Mouse (Mus musculus) R1 (cell line): ENCODE results near the gene Serpina16.
"Not testable (repeated sequence)": the region's sequence is repeated elsewhere in the genome, so short reads cannot be mapped to it uniquely, and the experiment has no call there.

ENCODE experiments used
- DNase-seq: peaks from one replicate; pipeline ENCODE4 v3.0.0-alpha.2; 2018; ENCODE audit warnings: low read depth, low spot score

Serpina16 gene

DNA sequence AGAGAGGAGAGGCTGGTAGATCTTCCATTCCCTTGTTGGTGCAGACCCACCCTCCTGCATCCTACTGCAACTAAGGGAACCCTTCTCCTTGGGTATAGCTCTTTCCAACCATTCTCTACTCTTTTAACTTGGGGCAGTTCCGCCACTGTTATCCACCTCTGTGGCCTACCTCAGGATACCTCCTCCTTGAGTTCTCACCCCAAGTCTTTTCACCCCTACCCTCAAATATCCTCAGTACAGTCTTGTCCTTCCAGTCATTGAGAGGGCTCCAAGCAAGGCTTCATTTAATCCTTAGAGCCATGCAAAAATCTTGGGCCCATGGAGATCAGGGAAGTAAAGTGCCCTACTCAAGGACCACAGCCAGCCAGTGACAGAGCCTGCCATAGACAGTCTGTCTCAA is at the start of gene Serpina16:
Serpina16 (minus strand) TSS at position 101 of the 400 bp plus-strand sequence.
- no peak for DNase-seq

DNA sequence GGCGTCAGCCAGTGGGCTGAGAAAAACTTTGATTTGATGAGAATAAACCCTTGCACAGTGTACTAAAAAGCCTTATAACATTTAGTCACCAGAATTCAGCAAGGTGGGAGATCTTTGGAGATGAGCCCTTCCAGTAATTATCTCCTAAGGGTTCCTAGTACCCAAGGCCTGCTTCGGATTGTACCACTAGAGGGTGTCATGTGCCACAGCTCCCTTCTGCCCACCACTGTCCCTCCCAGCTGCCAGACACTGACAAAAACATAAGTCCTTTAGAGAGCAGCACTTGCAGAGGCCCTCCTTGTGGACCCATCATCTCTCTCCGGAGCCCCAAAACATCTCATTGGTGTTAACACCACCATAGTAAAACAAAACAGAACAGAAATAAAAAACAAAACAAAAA is 35.6 kb upstream of the Serpina16 start:
- DNase-seq: no peak

DNA sequence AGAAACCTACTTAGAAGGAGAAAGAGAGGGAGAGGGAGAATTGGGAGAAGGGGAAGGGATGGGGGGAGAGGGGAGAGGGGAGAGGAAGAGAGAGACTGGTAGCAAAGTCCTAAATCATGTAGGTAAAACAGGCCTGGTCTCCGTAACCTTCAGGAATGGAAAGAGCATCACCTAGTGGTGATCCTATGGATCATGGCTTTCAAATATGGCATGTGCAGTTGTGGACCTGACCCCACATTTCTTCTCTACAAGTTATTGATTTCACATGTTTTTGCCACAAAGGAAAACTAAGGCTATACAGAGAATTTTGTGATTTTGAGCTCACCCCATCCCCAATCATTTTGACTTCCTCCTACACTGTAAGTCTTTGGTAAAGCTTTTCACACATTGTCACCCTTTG is 34.5 kb upstream of the Serpina16 start:
- no peak for DNase-seq

DNA sequence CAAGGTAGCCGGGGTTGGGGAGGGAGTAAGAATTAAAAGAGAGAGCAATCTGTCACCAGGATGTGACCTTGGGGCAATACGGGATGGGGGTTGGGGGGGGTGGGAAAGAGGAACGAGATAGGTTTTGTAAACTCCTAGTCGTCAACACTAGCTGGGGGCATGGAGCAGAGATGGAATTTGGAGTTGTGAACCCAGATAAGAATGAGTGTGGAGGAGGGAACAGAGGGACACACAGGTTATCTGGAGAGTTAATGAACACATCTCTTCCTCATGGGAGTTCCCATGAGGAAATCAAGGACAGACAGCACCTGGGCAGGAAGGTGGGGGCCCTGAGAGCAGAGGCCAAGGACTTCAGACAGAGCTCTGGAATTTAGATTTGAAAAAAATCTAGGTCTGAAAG is 30.2 kb upstream of the Serpina16 start:
- no peak for DNase-seq

DNA sequence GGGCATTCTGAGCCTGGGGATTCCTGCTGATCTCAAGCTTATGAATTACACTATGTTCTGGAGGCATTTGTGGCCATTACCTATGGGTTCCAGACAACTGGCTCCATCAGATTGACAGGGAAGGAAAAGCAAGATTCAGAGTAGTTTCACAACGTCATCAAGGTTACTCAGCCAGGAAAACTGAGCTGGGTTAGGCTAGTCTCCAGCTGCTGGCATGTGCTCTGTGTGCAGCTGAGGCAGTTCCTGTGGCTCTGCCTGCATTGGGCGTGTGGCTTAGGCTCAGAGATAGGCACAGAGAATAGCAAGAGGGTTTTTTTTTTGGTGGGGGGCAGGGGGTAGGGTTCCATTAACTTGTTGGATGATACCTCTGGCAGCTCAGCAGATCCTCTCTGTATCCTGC is 29.6 kb upstream of the Serpina16 start:
- DNase-seq: no peak

DNA sequence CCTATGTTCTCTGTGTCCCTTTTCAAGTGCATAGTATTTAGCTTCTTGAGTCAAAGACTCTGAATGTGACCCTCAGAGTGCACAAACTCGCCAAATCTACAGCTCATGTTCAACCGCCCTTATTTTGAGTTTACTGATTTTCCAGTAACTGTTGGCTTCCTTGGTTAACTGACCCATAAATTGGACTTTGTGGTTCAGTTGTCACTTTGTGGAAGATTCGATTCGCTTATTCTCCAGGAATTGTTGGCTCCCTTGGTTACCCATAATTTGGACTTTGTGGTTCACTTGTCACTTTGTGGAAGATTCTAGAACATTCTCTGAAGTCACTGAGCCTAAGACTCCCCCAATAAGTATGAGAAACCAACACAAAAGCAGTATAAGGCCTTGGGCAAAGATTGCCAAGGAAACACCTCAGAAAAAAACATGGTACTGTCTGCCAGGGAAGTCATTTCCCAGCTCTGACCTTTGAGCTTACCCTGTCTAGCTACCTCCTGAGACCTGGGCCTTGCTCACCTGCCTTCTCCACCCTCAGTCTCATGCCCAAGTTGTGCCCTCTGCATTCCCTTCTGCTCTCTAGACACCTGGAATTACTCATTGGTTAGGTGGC is 24.3 kb upstream of the Serpina16 start:
- DNase-seq: no peak

DNA sequence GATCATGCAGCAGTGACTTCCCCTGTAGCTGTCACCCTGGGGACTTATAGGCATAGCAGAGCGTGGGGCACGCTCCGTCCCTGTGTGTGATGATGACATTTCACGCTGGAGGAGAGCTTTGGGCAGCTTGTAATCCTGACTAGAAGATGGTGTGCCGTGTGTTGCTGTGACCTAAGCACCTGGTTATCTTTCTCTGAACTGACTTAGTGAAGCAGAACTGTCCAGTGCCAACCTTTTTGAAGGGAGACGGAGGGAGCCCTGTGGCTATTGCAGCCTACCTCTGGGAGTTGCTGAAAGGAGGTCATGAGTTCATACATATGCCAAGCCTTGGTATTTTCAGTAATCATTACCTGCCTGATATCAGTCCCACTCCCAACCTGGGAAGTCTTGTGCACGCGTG is 19.5 kb upstream of the Serpina16 start, which contains the start of gene Serpina1f:
Serpina1f (minus strand) TSS at position 101 of the 400 bp plus-strand sequence.
- no peak for DNase-seq

DNA sequence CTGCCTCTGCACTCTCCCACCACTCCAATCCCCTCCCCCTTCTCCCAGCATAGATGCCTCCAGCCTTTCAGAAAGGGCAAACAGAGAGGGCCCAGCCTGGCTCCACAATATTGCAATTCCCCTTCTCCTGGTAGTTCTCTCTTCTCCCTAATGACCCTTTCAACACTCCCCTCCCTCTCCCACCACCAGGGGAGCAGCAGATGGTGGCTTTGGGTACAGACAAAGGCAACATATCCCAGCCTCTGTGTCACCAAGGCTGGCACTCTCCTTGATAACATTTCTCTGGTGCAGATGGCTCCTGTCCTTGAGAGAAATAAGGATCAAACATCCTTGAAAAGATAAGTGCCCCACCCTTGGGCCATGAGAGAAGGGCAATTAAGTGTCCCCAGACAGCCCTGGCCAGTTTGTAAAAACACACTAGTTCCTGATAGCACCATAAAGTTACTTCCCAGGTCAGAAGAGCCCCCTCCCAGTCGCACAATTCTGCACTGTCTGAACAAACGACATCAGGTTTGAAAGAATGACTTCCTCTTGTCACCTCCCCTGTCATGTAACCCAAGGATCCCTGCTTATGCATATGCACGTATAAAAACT is 12.4 kb upstream of the Serpina16 start:
- no peak for DNase-seq

DNA sequence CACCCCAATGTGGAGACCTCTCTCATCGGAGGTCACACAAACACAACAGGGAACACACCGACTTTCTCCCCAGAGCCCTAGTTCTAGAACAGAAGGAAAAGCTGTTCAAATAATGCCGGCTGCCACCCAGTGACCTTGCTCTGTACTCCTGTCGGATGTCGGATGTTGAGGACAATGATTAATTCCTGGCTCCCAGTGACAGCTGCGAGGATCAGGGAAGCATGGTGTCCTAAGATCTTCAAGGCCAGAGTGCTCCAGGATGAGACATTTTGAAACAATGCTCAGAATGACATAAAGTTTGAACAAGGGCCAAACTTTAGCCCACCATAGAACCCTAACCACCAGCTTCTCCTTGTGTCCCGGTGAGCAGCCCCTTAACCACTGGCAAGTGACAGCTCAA is 11.1 kb upstream of the Serpina16 start:
- DNase-seq: no peak

DNA sequence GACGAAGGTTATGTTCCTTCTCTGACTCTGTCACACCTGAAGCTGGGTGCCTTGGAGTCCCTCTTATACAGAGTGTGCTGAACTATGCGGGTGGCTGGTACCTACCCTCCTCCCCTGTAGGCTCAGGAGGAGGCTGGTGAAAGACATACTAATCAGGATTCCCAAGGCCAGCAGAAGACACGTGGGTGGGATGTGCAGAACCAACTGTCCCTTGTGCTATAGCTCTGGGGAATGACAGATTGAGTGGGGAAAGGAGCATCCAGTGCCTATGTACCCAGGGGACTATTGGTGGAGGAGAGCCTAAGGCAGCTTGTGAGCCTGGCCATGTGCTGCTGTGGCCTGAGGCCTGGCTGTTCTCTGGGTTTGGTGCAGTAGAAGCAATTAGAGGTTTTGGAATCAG is 10.1 kb upstream of the Serpina16 start:
- no peak for DNase-seq

DNA sequence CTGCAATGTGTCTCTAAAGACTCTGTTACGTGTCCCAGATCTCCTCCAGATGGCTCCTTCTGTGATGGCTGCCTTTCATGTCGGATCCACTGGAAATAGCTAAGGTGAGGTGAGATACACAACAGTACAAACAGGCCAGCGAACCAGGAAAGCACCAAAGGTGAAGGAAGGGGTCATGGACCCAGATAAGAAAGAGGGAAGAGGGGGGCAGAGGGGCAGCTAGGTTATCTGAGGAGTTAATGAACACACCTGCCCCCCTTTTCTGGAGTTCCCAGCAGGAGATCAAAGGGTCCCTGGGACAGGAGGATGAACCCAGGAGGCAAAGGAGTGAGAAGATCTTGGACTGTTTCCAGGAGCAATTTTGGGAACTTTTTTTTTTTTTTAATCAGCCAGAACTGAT is 9.4 kb upstream of the Serpina16 start:
- DNase-seq: no peak

DNA sequence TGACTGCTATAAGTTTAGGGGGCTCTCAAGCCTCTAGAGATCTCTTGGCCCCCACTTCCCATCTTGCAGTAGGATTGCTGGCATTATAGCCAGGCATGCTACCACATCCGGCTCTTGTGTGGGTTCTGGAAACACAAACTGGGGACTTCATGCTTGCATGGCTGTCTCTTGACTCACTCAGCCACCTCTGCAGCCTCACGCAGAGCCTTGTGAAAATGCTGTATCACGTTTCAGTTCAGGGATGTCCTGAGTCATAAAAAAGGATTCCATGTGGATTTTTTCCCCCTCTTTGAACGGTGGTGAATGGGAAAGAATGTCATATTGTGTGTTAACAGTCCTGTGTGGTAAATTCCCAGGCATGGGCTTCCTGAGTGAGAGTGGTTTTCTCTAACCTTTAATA is 7.8 kb upstream of the Serpina16 start:
- no peak for DNase-seq

DNA sequence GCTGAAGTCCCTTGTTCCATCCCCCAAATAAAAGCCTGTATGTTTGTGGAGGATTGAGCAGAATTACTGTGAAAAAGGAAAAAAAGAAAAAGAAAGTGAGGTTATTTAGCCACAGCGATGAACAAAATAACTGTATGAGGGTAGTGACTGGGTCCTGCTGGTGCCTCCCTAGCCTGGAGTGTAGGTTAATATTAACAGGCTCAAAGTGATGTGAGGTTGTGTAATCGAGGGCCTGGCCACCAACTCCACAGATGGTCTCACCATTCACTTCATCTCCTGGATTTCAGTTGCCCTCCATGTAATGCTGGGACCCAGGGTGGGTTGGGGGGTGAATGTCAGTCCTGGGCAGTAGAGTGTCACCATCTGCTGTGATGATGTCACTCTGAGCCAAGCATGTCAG is 5.8 kb upstream of the Serpina16 start:
- no peak for DNase-seq

DNA sequence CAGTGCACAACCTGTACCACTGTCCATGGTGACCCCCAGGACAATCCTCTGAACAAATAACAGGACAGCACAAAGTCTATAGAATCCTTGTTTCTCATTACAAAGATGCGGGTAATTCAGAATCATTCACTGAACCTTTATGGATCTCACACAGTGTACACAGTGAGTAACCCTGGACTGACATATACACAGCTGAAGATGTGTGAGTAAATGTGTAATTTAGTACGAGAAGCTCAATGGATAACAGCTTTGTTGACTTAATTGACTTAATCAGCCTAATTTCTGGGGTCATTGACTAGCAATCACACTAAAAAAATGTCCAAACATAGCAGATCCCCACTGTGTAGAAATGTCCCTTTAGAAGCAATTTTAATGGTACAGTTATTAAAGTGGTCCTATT is 5.2 kb upstream of the Serpina16 start:
- DNase-seq: no peak

DNA sequence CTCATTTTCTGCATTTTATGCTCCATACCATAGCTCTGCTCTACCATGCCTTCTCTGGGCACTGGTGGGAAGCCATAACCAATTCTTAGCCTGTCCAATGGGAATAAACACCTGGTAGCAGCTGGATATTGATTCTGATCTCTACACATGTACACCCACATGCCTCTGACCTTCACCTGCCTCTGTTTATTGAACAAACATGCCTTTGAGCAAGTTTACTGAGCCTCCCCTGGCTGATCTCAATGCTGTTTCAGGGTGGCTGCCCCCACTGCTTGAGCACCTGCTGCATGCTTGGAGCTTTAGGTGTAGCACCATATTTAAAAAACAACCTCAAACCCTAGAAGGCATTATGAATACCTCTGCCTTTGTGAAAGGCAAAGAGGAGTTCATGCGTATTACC is 3.9 kb upstream of the Serpina16 start:
- DNase-seq: not testable (repeated sequence)

DNA sequence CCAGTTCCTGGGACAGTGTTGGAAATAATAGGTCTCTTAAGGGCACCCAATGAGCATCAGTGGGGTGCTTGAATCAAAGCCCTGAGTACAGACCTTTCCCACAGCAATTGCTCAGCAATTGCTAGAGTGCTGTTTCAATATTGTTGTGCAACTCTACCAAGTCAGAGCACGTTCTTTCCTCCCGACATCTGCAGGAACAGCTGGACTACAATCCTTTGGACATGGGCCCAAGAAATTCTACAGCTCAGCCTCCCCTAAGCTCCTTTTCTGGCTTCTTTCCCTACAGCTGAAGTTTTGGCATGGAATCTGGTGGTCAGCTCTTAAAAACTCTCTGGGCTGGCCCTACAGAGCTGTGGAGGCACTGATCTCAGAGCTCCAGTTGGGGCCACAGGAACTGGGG is 2.8 kb downstream of the Serpina16 start:
- DNase-seq: no peak

DNA sequence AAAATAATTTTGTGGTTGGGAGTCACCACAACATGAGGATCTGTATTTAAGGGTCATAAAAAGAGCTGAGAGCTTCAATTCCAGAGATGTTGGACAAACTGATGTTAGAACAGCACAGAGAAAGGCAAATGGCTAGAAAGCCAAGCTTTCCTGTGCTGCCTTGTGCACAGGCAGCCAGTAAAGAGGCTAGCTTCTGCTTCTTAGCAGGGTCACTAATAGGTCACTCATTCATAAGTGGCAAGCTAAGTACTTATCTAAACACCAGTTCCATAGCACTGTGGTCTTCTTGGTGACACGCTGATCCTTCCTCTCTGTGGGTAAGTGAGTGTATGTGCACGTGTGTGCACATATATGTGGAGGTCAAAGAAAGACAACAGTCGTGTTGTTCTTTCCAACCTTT is 4.5 kb downstream of the Serpina16 start:
- DNase-seq: no peak

DNA sequence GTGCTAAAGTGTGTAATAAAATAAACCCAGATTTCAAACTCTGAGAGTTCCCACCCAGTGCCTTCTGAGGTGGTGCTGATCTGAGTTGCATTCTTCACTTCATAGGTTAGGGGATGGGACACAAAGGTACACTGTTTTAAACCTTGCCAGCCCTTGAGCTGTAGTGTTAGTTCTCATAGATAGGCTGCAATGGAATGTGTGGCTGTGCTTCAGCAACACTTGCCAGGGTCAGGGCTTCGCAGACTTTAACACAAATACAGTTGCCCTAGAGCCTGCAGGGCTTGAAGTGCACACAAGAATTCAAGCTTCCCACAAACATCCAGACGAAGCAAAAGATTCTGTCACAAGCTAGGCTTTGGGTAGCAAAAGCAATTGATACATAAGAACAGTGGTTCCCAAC is 5.0 kb downstream of the Serpina16 start:
- no peak for DNase-seq

DNA sequence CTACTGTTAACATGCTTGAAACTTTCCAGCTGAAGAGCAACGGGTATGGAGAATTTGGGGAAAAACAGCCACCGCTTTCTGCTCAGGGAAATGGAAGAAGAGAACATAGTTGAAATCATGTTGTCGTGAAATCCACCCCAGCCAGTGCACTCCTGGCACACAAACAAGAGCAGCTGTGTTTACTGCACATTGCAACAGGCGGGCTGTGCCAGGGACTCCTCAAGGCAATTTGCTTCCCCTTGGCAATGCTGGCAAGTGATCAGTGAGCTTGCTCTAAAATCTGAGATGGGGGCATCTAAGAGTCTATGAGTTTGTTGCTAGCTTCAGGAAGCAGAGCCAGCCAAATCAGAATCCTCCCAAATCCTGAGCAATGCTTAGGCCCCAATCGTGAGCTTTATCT is 5.6 kb downstream of the Serpina16 start:
- no peak for DNase-seq

DNA sequence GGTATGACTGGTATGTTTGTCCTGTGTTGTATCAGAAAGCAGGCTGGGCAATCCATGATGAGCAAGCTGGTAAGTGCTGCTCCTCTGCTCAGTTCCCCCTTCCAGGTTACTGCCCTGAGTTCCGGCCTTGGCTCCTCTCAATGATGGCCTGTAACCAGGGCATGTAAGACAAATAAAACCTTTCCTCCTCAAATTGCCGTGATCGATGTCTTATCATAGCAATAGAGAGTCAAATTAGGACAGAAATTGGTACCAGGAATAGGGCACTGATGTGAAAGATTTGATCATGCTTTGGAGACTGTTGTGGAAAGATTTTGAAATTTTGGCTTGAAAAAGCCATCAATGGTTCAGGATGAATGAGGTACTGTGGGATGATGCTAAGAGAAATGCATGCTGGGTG is 10.7 kb downstream of the Serpina16 start:
- DNase-seq: no peak

DNA sequence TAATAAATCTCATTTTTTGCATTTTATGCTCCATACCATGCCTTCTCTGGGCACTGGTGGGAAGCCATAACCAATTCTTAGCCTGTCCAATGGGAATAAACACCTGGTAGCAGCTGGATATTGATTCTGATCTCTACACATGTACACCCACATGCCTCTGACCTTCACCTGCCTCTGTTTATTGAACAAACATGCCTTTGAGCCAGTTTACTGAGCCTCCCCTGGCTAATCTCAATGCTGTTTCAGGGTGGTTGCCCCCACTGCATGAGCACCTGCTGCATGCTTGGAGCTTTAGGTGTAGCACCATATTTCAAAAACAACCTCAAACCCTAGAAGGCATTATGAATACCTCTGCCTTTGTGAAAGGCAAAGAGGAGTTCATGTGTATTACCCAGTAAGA is 13.9 kb downstream of the Serpina16 start:
- not testable (repeated sequence) for DNase-seq

DNA sequence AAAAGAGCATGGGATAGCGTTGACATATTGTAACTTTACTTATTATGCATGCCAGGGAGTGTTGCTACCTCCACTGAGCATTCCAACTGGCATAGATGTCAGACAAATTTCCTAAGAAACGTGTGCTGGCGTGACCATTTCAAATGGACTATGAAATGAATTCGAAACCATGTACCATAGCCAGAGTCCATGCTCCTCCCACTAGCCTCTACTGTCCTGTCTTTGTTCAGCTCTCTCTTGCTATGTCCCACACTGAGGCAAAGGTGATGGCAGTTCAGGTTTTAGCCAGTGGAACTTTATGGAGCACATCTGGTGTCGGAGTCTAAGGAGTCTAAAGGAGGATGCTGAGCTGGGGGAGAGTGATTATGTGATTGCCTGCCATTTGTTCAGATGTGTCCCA is 15.9 kb downstream of the Serpina16 start:
- DNase-seq: no peak

DNA sequence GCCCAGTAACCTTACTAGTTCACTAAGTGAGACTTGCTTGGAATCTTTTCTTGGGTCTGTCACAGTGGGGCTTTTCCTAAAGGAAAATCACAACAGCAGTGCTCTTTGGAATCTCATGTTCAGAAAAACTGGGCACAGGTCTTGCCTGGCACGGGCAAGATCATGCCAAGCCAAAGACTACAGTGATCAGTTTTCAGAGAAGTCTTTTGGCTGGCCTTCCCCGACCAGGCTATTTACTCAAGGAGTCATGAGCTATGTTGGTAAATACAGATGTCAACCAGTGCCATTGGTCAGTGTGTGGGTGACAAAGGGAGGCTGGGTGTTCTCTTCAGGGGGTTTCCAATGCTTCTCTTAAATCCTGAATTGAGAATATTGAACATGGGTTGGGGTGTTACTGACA is 16.8 kb downstream of the Serpina16 start:
- DNase-seq: no peak

DNA sequence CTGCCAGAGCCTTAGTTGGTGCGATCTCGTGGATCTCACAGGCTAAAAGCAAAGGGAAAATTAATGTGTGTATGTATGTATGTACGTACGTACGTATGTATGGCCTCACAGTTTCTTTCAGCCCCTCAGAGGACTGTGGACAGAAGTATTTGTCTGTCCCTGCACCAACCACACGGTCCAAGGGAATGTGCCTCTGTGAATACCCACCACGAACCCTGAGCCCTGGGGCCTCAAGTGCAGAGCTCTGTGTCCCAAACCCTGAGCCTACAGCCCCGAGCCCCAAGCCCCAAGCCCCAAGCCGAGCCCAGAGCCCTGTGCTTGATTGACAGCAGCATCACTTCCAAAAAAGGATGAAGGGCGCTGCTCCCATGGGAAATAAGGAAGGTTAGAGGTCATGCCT is 17.9 kb downstream of the Serpina16 start:
- DNase-seq: no peak
